Mouse (Mus musculus) olfactory bulb, adult 2 months (tissue): ENCODE data around the gene Ip6k3.

Experiments used
- CTCF ChIP-seq: fragments of 200-500 bp; IDR thresholded peaks from 2 replicates; pipeline ENCODE4 v1.5.1; 2012; ENCODE audit warnings: low read depth, mild to moderate bottlenecking, low read length, moderate library complexity; ENCODE audit not compliant: insufficient read depth
- POLR2A ChIP-seq: fragments of 200-500 bp; IDR thresholded peaks from 2 replicates; pipeline ENCODE4 v1.6.1; 2012; ENCODE audit warnings: mild to moderate bottlenecking, low read depth, low read length, moderate library complexity; ENCODE audit not compliant: insufficient read depth

- TF ChIP-seq POLR2A, result no peak
- no peak for TF ChIP-seq CTCF
These were observed 48.7 kb downstream of the Ip6k3 start for GRCm38 (mm10) chr17:27118676-27119539.
